ENCODE assay signal across 10 mouse cellular contexts in genomic region chr14:78216229-78216963, GRCm38 (mm10).
DNase-seq lines count a peak whose midpoint lies in the region; ATAC-seq lines count a peak whose summit lies in the region.
"Had no signal": no experiment of that assay in that cellular context is flagged by ENCODE, and none has a peak within 500 bp of the region (broad histone marks: within the 10 kb centered on the region; RNA-seq: fewer than 3 reads in every experiment).

No protein-coding gene starts in this region.

- no peak overlapping the region for H3K4me3 ChIP-seq in forebrain, embryonic 14.5 days (ENCODE audit: low read depth, low read length)
- no peak overlapping the region for H3K4me3 ChIP-seq in midbrain, embryonic 13.5 days (replicated peaks)

- peak; percentile 2 for DNase-seq in embryo, embryonic 9.5 days (ENCODE audit: extremely low spot score)
- no peak for DNase-seq in embryo, embryonic 10 days (ENCODE audit: low spot score)
- DNase-seq in forebrain, embryonic 14.5 days (ENCODE audit: low spot score): peak; percentile 54
- peak; percentile 57 for DNase-seq in kidney, adult 9 months
- no peak for DNase-seq in gastrocnemius, adult 8-10 months (ENCODE audit: low spot score in 2 of 2)
- no peak for DNase-seq in left cerebral cortex, postnatal 14 days (ENCODE audit: low spot score in 2 of 2)
- no peak for DNase-seq in right cerebral cortex, postnatal 36 days (ENCODE audit: low spot score in 2 of 2)

- no peaks in the 10 kb centered on the region for H3K36me3 ChIP-seq in forebrain, embryonic 14.5 days (ENCODE audit: control insufficient read depth, insufficient read depth, low read length)
- no peaks in the 10 kb centered on the region for H3K36me3 ChIP-seq in midbrain, embryonic 13.5 days

- H3K4me2 ChIP-seq in forebrain, embryonic 14.5 days (ENCODE audit: low read length): peak overlapping the region; percentile 6; the same call in 1 of the 2 replicates
- H3K4me2 ChIP-seq in midbrain, embryonic 13.5 days (replicated peaks): peak overlapping the region; percentile 6

- no peaks in the 10 kb centered on the region for H3K9me3 ChIP-seq in forebrain, embryonic 14.5 days (replicated peaks; ENCODE audit: control insufficient read depth, low read length)
- no peaks in the 10 kb centered on the region for H3K9me3 ChIP-seq in midbrain, embryonic 13.5 days

- intact Hi-C loops in left cerebral cortex, postnatal 14 days (cut with DNase I): no loop called here

- 14% methylated on average over 15 of the region's 15 CpGs for WGBS in forebrain, embryonic 14.5 days
- 37% methylated on average over 15 of the region's 15 CpGs for WGBS in midbrain, embryonic 13.5 days

- peak; percentile 65 for ATAC-seq in forebrain, embryonic 14.5 days
- ATAC-seq in midbrain, embryonic 13.5 days: peak; percentile 86
- ATAC-seq: inflammation-experienced regulatory T-cells, adult 6 months had no signal

- no peaks in the 10 kb centered on the region for H3K27me3 ChIP-seq in forebrain, embryonic 14.5 days (replicated peaks; ENCODE audit: control insufficient read depth, insufficient read depth, low read length)
- H3K27me3 ChIP-seq in midbrain, embryonic 13.5 days: no peaks in the 10 kb centered on the region
- H3K27me3 ChIP-seq: CH12.LX had no signal

- H3K27ac ChIP-seq in forebrain, embryonic 14.5 days (ENCODE audit: low read depth, low read length): no peak overlapping the region
- peak overlapping the region; percentile 40; the same call in 1 of the 2 replicates for H3K27ac ChIP-seq in midbrain, embryonic 13.5 days

- peaks cover 9% of the 10 kb centered on the region; the same call in 1 of the 2 replicates for H3K4me1 ChIP-seq in forebrain, embryonic 14.5 days (ENCODE audit: control insufficient read depth, insufficient read depth, low read length)
- peaks cover 10% of the 10 kb centered on the region for H3K4me1 ChIP-seq in midbrain, embryonic 13.5 days (replicated peaks)

- H3K9ac ChIP-seq in forebrain, embryonic 14.5 days (ENCODE audit: low read length): no peak overlapping the region
- no peak overlapping the region for H3K9ac ChIP-seq in midbrain, embryonic 13.5 days (replicated peaks)

Comparison
In these comparisons a context has a peak if more than half of its experiments do, and no peak if none do; other contexts are left out.
1. DNase-seq: peak in embryo, embryonic 9.5 days (single experiment), forebrain, embryonic 14.5 days (single experiment) and kidney, adult 9 months (single experiment); none in embryo, embryonic 10 days (single experiment), gastrocnemius, adult 8-10 months (0 of 2), left cerebral cortex, postnatal 14 days (0 of 2) and right cerebral cortex, postnatal 36 days (0 of 2).